Comparison of ENCODE assay signal across 31 mouse cellular contexts in the genomic region with DNA sequence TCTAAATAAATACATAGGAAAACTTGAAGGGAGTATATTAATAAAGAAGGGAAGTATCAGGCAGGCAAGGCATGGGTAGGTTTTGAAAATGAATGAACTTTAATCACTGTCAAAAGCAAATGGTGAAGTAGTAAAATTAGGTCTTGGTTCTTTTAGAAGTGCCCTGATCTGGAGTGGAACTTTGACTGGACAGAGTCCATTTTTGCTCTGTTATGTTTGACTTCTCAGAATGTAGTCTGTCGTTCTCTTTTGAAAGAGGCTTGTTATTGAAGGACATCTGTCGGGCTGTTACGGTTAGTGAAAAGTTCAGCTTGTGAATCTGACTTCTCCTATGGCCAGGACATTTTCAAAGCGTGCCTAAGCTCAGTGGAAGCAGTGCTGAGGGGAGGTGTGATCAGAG. TPM values are rescaled to one million over a fixed set of nuclear protein-coding genes. Genes with fewer than 3 reads are reported as not detected.
"Had no signal": no experiment of that assay in that cellular context is flagged by ENCODE, and none has a peak within 500 bp of the region (broad histone marks: within the 10 kb centered on the region; RNA-seq: fewer than 3 reads in every experiment).

No protein-coding gene starts in this region.

- ATAC-seq: forebrain, postnatal 0 days; hindbrain, postnatal 0 days; intestine, embryonic 16.5 days had no signal

- H3K27ac ChIP-seq: heart, embryonic 13.5 days; heart, embryonic 15.5 days; hindbrain, embryonic 13.5 days; hindbrain, embryonic 15.5 days; hindbrain, postnatal 0 days; limb, embryonic 13.5 days; limb, embryonic 15.5 days; liver, embryonic 14.5 days had no signal

- H3K27me3 ChIP-seq: heart, embryonic 13.5 days; heart, embryonic 15.5 days; hindbrain, embryonic 13.5 days; hindbrain, embryonic 15.5 days; limb, embryonic 13.5 days; limb, embryonic 15.5 days had no signal

- H3K4me3 ChIP-seq: heart, adult 2 months; heart, embryonic 13.5 days; heart, embryonic 15.5 days; hindbrain, embryonic 13.5 days; hindbrain, embryonic 15.5 days; limb, embryonic 13.5 days; limb, embryonic 15.5 days had no signal

- H3K9me3 ChIP-seq: heart, embryonic 13.5 days; heart, embryonic 15.5 days; hindbrain, embryonic 13.5 days; hindbrain, embryonic 15.5 days; limb, embryonic 13.5 days; limb, embryonic 15.5 days had no signal

- H3K9ac ChIP-seq: forebrain, postnatal 0 days; heart, embryonic 13.5 days; heart, embryonic 15.5 days; hindbrain, embryonic 13.5 days; hindbrain, embryonic 15.5 days; limb, embryonic 13.5 days; limb, embryonic 15.5 days; liver, embryonic 14.5 days had no signal

- H3K4me2 ChIP-seq: heart, embryonic 11.5 days; heart, embryonic 13.5 days; heart, embryonic 15.5 days; hindbrain, embryonic 13.5 days; hindbrain, embryonic 15.5 days; limb, embryonic 13.5 days; limb, embryonic 15.5 days had no signal

- DNase-seq: forebrain, postnatal 0 days; gastrocnemius, postnatal 14 days; gastrocnemius, postnatal 36 days; heart, adult 11 months; heart, adult 2 months; heart, postnatal 14 days; heart, postnatal 36 days; kidney, adult 11 months; kidney, postnatal 10 days; kidney, postnatal 36 days; layer of hippocampus, adult 9-11 months; layer of hippocampus, postnatal 36 days; left cerebral cortex, postnatal 4 days had no signal

RNA-seq across cellular contexts. Expression of a gene that starts 9.8 kb away (rescaled TPM):
- total RNA-seq: hematopoietic stem cell, adult 5-6 weeks had no signal

RNA-seq across cellular contexts. Expression of a gene that starts 21.6 kb away (rescaled TPM):
- total RNA-seq: hematopoietic stem cell, adult 5-6 weeks; hindbrain, postnatal 0 days; layer of hippocampus, adult 18-20 months; layer of hippocampus, postnatal 14 days; layer of hippocampus, postnatal 36 days; left cerebral cortex, adult 18-20 months; left cerebral cortex, postnatal 10 days; left cerebral cortex, postnatal 25 days; left cerebral cortex, postnatal 4 days had no signal
- polyA plus RNA-seq: hindbrain, embryonic 11.5 days; hindbrain, embryonic 15.5 days; hindbrain, postnatal 0 days; intestine, embryonic 14.5 days had no signal
